Mouse (Mus musculus): ENCODE measurements around the gene Ngrn. TPM values are rescaled to one million over a fixed set of nuclear protein-coding genes. Genes with fewer than 3 reads are reported as not detected.

Ngrn gene
- polyA plus RNA-seq, 1 experiment from 2014 or later = 45.7 TPM

DNA sequence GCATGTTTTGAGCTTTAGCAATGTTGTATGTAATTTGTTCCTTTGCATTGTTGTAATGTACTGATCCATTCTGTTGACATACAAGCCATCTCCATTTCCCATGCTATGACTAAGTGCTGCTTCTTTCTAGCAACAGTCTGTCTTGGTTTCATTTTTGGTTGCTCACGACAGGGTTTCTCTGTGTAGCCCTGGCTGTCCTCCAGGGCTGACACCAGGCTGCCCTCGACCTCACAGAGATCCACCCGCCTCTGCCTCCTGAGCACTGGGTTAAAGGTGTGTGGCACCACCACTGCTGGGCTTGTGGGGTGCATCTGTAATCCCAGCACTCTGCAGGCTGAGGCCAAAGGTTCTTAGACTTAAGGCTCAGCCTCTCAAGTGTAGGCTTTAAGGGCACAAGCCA is 38.6 kb downstream of the Ngrn start:
- Histone ChIP-seq H3K9ac (ENCODE audit: low read depth, low read length) (no peak overlapping the region), H3K4me2 (ENCODE audit: low read depth, low read length) (no peak overlapping the region), H3K4me3 (ENCODE audit: low read depth, low read length) (no peak overlapping the region), H3K36me3 (ENCODE audit: control insufficient read depth, insufficient read depth, low read length) (peaks cover 35% of the 10 kb centered on the region), H3K27me3 (replicated peaks; ENCODE audit: control insufficient read depth, insufficient read depth, low read length) (no peaks in the 10 kb centered on the region), H3K9me3 (ENCODE audit: control insufficient read depth, low read length) (no peaks in the 10 kb centered on the region), H3K27ac (replicated peaks; ENCODE audit: low read depth, low read length) (no peak overlapping the region), H3K4me1 (ENCODE audit: control insufficient read depth, insufficient read depth, low read length) (peaks cover 5% of the 10 kb centered on the region)
- WGBS = 96% methylated on average over 3 of the region's 3 CpGs
- ATAC-seq (ENCODE audit: low read depth) (no peak), DNase-seq (ENCODE audit: low spot score) (no peak)

GRCm38 (mm10) chr7:80301522-80301921 is 40.5 kb downstream of the Ngrn start:
- no peak for DNase-seq (ENCODE audit: low spot score)
- no peaks in the 10 kb centered on the region for H3K9me3 ChIP-seq (ENCODE audit: control insufficient read depth, low read length)
- H3K4me3 ChIP-seq (ENCODE audit: low read depth, low read length) = no peak overlapping the region
- no peak overlapping the region for H3K9ac ChIP-seq (ENCODE audit: low read depth, low read length)
- no peak overlapping the region for H3K27ac ChIP-seq (replicated peaks; ENCODE audit: low read depth, low read length)
- H3K4me1 ChIP-seq (ENCODE audit: control insufficient read depth, insufficient read depth, low read length) = no peaks in the 10 kb centered on the region
- WGBS = 94% methylated on average over 2 of the region's 2 CpGs
- ATAC-seq (ENCODE audit: low read depth) = no peak
- H3K36me3 ChIP-seq (ENCODE audit: control insufficient read depth, insufficient read depth, low read length) = peaks cover 54% of the 10 kb centered on the region
- H3K4me2 ChIP-seq (ENCODE audit: low read depth, low read length) = no peak overlapping the region
- H3K27me3 ChIP-seq (replicated peaks; ENCODE audit: control insufficient read depth, insufficient read depth, low read length) = no peaks in the 10 kb centered on the region

DNA sequence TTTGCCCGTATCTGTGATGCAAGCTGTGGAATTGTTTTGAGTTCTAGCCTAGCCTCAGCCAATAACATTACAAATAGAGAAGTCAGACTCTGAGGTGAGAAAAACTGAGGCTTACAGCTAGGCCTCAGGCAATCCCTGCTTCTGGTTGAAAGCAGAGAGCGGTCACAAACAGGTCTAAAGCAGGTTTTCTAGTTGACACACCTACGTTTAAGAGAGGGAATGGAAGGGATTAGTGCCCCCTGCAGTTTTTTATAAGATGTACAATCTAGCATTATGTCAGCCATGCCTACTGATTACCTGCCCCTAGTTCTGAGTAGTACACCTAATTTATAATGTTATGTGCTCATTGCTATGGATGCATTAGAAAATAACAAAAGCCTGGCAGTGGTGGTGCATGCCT is 46.8 kb downstream of the Ngrn start:
- no peak overlapping the region for H3K27ac ChIP-seq (replicated peaks; ENCODE audit: low read depth, low read length)
- no peaks in the 10 kb centered on the region for H3K27me3 ChIP-seq (replicated peaks; ENCODE audit: control insufficient read depth, insufficient read depth, low read length)
- no peaks in the 10 kb centered on the region for H3K4me1 ChIP-seq (ENCODE audit: control insufficient read depth, insufficient read depth, low read length)
- no peak overlapping the region for H3K9ac ChIP-seq (ENCODE audit: low read depth, low read length)
- H3K4me3 ChIP-seq (ENCODE audit: low read depth, low read length) = no peak overlapping the region
- WGBS = 61% methylated on average over 3 of the region's 3 CpGs
- peaks cover 97% of the 10 kb centered on the region for H3K36me3 ChIP-seq (ENCODE audit: control insufficient read depth, insufficient read depth, low read length)
- no peaks in the 10 kb centered on the region for H3K9me3 ChIP-seq (ENCODE audit: control insufficient read depth, low read length)
- no peak overlapping the region for H3K4me2 ChIP-seq (ENCODE audit: low read depth, low read length)
- no peak for DNase-seq (ENCODE audit: low spot score)
- ATAC-seq (ENCODE audit: low read depth) = no peak

- Histone ChIP-seq H3K9me3 (ENCODE audit: control insufficient read depth, low read length) (no peaks in the 10 kb centered on the region), H3K9ac (ENCODE audit: low read depth, low read length) (no peak overlapping the region), H3K27me3 (replicated peaks; ENCODE audit: control insufficient read depth, insufficient read depth, low read length) (no peaks in the 10 kb centered on the region), H3K4me2 (ENCODE audit: low read depth, low read length) (no peak overlapping the region), H3K36me3 (ENCODE audit: control insufficient read depth, insufficient read depth, low read length) (peaks cover 98% of the 10 kb centered on the region), H3K4me3 (ENCODE audit: low read depth, low read length) (no peak overlapping the region), H3K27ac (replicated peaks; ENCODE audit: low read depth, low read length) (no peak overlapping the region), H3K4me1 (ENCODE audit: control insufficient read depth, insufficient read depth, low read length) (no peaks in the 10 kb centered on the region)
- ATAC-seq (ENCODE audit: low read depth) (no peak), DNase-seq (ENCODE audit: low spot score) (no peak)
- WGBS = 84% methylated on average over 7 of the region's 7 CpGs
These were observed 49.8 kb downstream of the Ngrn start for GRCm38 (mm10) chr7:80310771-80311170.

Other genes starting within 250 kb of the Ngrn start
- gene Zfp710, start 236.4 kb upstream of the Ngrn start, polyA plus RNA-seq (2014; fragmentation: Nextera tagmentation; extraction: Ambion mirVana) = 14.2 and 14.3 TPM in 2 replicates
- gene Idh2, start 145.8 kb upstream of the Ngrn start, polyA plus RNA-seq (2014; fragmentation: Nextera tagmentation; extraction: Ambion mirVana) = 565 and 594 TPM in 2 replicates
- gene Sema4b, start 74.4 kb upstream of the Ngrn start, polyA plus RNA-seq (2014; fragmentation: Nextera tagmentation; extraction: Ambion mirVana) = 10.5 and 11.9 TPM in 2 replicates
- 73.7 and 89.1 TPM in 2 replicates for gene Cib1, start 28.4 kb upstream of the Ngrn start, polyA plus RNA-seq (2014; fragmentation: Nextera tagmentation; extraction: Ambion mirVana)
- 2.0 and 2.6 TPM in 2 replicates for gene Gdpgp1, start 28.4 kb upstream of the Ngrn start, polyA plus RNA-seq (2014; fragmentation: Nextera tagmentation; extraction: Ambion mirVana)
- 0.35 and 0.79 TPM in 2 replicates for gene Ttll13, start 14.8 kb upstream of the Ngrn start, polyA plus RNA-seq (2014; fragmentation: Nextera tagmentation; extraction: Ambion mirVana)
- gene Vps33b, start 8.4 kb downstream of the Ngrn start, polyA plus RNA-seq (2014; fragmentation: Nextera tagmentation; extraction: Ambion mirVana) = 7.0 TPM in 2 replicates
- 108 and 118 TPM in 2 replicates for gene Prc1, start 33.2 kb downstream of the Ngrn start, polyA plus RNA-seq (2014; fragmentation: Nextera tagmentation; extraction: Ambion mirVana)
- 6.8 and 8.4 TPM in 2 replicates for gene Rccd1, start 63.2 kb downstream of the Ngrn start, polyA plus RNA-seq (2014; fragmentation: Nextera tagmentation; extraction: Ambion mirVana)
- gene Unc45a, start 79.8 kb downstream of the Ngrn start, polyA plus RNA-seq (2014; fragmentation: Nextera tagmentation; extraction: Ambion mirVana) = 34.1 and 39.7 TPM in 2 replicates
- gene Hddc3, start 81.9 kb downstream of the Ngrn start, polyA plus RNA-seq (2014; fragmentation: Nextera tagmentation; extraction: Ambion mirVana) = 19.6 and 22.8 TPM in 2 replicates
- 15.7 and 19.3 TPM in 2 replicates for gene Man2a2, start 110.2 kb downstream of the Ngrn start, polyA plus RNA-seq (2014; fragmentation: Nextera tagmentation; extraction: Ambion mirVana)
- 14.6 and 15.7 TPM in 2 replicates for gene Fes, start 126.7 kb downstream of the Ngrn start, polyA plus RNA-seq (2014; fragmentation: Nextera tagmentation; extraction: Ambion mirVana)
- gene Furin, start 144.2 kb downstream of the Ngrn start, polyA plus RNA-seq (2014; fragmentation: Nextera tagmentation; extraction: Ambion mirVana) = 17.2 and 18.4 TPM in 2 replicates

Measured in embryonic facial prominence, embryonic 14.5 days (tissue).